Mouse (Mus musculus): ENCODE results near the gene Zbtb16.

The Zbtb16 gene

DNA sequence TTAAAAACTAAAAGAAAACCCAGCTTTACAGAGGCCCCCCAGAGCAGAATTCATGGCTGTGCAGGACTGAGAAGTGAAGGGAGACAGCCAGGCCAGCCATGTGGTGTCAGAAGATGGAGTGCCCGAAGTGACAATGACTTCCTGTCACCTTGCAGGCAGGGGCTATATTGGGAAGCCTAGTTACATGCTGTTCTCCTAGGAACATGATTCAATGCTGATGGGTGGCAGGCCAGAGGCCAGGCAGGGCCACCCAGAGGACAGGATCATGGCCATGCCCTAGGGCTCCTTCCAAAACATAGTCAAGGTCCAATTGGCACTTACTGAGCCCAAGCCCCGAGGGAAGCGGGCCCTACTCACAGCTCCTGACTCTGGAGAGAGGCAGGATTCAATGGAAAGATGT, 106.6 kb downstream of the Zbtb16 start:
- no peak for DNase-seq (ENCODE audit: low read depth, low spot score)

GRCm38 (mm10) chr9:48728731-48729123, 107.3 kb downstream of the Zbtb16 start:
- no peak for DNase-seq (ENCODE audit: low read depth, low spot score)

DNA sequence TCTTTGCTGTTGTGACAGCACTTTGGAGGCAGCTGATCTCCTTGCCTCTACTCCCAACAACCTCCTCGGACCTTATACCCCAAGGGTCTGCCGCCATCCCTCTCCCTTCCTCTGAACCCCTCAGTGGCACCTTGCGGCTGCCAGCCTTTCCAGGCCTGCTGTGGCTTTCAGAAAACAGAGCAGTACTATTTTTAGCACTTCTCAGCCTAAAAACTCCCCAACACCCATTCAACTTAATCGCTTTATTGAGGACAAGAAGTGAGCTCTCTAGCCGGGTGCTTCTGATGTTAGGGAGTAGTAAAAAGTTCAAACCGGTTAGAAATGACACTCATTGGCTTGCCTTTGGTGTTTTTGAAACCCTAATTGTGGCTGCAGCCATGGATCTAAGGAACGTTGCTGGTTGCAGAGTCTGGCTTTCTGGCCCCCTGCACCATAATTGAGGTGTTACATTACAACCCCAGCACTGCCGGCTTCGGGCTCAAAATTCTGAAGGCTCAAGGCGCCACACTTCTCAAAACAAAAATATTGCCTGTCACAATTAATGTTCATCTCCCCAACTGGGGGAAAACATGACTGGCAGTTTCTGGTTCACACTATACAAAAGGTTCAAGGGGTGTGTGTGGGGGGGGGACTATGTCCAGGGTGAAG, 107.8 kb downstream of the Zbtb16 start:
- DNase-seq (ENCODE audit: low read depth, low spot score), result no peak

- no peak for DNase-seq (ENCODE audit: low read depth, low spot score)
Observed at GRCm38 (mm10) chr9:48726341-48726740, 109.7 kb downstream of the Zbtb16 start.

DNA sequence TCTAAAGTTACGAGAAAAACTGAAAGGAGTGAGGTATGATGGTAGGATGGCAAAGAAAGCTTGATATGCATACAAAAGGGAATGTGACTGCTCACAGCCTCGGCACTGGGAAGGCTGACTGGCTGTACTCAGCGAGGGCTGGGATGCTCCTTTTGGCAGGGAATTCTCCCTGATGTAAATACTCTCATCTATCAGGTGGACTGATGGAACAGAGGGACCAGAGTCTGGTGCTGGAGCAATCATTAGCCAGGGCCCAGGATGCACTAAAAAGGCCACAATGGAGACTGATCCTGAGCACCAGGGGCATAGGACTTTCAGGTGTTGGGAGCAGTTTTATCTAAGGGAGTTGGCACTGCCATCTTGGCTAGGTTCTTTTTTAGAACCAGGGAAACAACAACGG, 110.1 kb downstream of the Zbtb16 start:
- DNase-seq (ENCODE audit: low read depth, low spot score), result no peak

DNA sequence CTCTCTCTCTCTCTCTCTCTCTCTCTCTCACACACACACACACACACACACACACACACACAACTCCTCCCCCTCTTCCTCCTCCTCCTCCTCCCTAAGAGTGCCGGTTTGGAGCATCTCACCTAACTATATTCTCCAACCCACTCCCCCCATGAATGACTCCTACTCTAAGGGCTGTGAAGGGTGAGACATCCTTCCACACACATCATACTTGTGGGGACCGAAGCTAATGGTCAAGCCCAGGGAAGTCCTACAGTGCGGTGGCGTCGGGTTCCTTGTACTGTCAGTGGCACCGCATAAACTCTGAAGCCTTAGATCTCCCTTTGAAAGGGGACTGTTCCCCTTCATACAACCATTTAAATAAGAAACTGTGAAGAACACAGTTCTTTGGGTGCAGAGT, 110.9 kb downstream of the Zbtb16 start:
- DNase-seq (ENCODE audit: low read depth, low spot score), result no peak

DNA sequence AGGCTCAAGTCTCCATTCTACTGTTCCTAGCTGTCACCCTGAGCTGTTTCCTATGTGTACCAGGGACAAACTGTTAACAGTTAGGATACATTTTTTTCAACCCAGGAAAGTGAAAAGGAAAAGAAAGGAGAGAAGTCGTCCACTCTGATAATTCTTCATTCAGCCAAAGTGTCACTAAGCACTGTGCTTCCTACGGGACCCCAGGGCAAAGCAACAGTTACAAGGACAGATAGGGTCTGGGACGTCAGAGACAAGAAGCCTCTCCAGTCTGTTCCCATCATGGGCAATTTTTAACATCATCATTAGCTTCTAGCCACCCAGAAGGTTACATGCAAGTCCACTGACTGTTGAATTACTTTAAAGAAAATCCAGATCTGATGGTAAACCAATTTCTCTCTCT, 111.3 kb downstream of the Zbtb16 start:
- DNase-seq (ENCODE audit: low read depth, low spot score), result no peak

GRCm38 (mm10) chr9:48723511-48724304, 112.3 kb downstream of the Zbtb16 start:
- no peak for DNase-seq (ENCODE audit: low read depth, low spot score)

DNA sequence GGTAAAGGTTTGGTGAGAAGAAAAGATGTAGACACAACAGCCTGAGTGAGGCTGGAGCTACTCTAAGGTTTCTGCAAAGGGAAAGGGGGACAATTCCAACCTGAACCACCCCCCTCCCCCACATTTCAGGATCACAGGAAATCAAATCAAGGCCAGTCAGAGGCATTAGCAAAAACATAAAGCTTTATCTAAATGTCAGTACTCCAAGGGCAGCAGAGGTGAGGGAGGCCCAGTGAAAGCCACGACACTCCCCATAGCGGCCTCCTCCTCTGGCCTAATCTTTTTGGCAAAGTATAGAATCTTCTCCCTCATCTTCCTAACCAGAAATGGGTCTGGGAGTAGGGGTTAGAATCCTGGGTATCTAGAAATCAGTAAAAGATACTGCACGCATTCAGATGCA, 113.0 kb downstream of the Zbtb16 start:
- no peak for DNase-seq (ENCODE audit: low read depth, low spot score)

- DNase-seq (ENCODE audit: low read depth, low spot score), result no peak
Observed at GRCm38 (mm10) chr9:48722261-48722920, 113.6 kb downstream of the Zbtb16 start.

DNA sequence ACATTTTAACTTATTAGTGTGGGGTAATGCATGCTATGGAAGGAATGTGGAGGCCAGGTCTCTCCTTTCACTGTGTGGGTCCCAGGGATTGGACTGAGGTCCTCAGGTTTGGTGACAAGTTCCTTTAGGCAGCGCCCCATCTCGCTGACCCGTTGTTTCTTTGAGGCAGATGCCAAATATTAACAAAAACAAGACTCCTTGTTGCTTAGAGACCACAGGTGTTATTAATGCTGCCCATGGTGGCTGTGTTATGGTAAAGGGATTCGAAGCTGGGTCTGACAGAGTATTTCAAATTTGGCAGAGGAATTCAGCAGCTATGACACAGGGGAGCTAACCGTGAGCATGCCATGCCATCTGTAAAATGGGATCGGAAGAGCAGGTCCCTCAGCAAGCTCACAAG, 114.4 kb downstream of the Zbtb16 start:
- no peak for DNase-seq (ENCODE audit: low read depth, low spot score)

GRCm38 (mm10) chr9:48721172-48721571, 114.8 kb downstream of the Zbtb16 start:
- no peak for DNase-seq (ENCODE audit: low read depth, low spot score)

GRCm38 (mm10) chr9:48720251-48720963, 115.6 kb downstream of the Zbtb16 start:
- DNase-seq (ENCODE audit: low read depth, low spot score), result no peak

DNA sequence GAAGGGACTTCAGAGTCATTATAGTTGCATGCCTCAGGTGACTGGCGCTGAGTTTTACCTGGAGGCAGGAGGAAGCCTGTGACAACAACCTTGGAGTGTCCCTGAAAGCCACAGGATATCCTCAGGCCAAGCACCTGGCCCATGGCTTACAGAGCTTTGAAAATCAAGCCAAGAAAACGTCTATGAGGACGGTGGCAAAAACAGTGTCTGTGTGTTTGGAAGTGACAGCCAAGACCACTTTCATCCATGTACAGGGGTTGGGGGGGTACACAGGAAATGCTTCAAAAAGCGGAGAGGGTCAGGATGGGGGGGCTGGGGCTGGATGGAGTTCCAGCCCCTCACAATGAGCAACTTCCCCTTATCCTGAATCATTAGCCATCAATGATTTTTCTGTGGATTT, 116.4 kb downstream of the Zbtb16 start:
- no peak for DNase-seq (ENCODE audit: low read depth, low spot score)

- no peak for DNase-seq (ENCODE audit: low read depth, low spot score)
Observed at GRCm38 (mm10) chr9:48716549-48716948, 119.5 kb downstream of the Zbtb16 start.

DNA sequence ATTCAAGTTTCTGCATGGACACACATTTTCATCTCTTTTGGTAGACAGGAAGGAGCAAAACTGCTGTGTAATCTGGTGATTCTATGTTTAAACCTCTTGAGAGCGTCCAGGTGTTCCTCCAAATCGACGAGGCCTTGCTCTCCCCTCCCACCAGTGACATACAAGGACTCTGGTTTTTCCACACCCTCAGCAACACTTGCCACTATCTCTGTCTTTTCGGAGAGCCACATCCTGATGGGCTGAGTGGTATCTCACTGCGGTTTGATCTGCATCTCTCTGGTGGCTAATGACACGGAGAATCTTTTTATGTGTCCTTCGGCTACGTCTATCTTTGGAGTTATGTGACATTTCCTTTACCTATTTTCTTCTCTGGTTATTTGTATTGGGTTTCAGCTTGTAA, 121.0 kb downstream of the Zbtb16 start:
- no peak for DNase-seq (ENCODE audit: low read depth, low spot score)

DNA sequence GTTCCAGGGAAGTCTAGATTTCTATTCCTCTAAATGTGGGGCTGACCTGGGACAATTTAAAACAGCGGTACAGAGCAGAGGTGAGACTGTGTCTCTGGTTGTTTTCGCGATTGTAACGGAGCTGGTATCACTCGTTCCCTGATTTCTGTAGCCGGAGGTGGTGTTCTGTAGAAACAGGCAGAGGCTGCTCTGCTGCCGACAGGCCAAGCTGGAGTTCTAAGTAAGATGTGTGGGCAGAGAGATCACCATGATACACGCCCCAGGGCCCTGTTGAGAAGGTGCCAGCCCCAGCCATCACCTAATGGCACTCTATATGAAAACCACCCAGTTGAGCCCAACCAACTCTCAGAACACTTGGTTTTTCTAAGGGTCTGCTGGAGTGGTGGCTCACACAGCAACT, 122.2 kb downstream of the Zbtb16 start:
- no peak for DNase-seq (ENCODE audit: low read depth, low spot score)

GRCm38 (mm10) chr9:48712985-48713765, 122.8 kb downstream of the Zbtb16 start:
- no peak for DNase-seq (ENCODE audit: low read depth, low spot score)

GRCm38 (mm10) chr9:48711826-48712225, 124.2 kb downstream of the Zbtb16 start:
- DNase-seq (ENCODE audit: low read depth, low spot score), result no peak

- DNase-seq (ENCODE audit: low read depth, low spot score), result no peak
Observed at GRCm38 (mm10) chr9:48711296-48711781, 124.7 kb downstream of the Zbtb16 start.

All from A20 (cell line).